Mouse (Mus musculus) kidney, adult 2 months (tissue): ENCODE data around the gene Lss.

ENCODE experiments used
- CTCF ChIP-seq: fragments of 200-500 bp; conservative IDR thresholded peaks from 2 replicates; pipeline ENCODE4 v1.5.1; 2011; ENCODE audit warnings: low read depth, mild to moderate bottlenecking, control low read depth, low read length, moderate library complexity, mixed read lengths; ENCODE audit not compliant: insufficient read depth, insufficient read length
- POLR2A ChIP-seq: fragments of 200-500 bp; IDR thresholded peaks from one replicate; pipeline ENCODE4 v1.6.1; 2011; ENCODE audit warnings: low read depth, low read length, control low read depth

DNA sequence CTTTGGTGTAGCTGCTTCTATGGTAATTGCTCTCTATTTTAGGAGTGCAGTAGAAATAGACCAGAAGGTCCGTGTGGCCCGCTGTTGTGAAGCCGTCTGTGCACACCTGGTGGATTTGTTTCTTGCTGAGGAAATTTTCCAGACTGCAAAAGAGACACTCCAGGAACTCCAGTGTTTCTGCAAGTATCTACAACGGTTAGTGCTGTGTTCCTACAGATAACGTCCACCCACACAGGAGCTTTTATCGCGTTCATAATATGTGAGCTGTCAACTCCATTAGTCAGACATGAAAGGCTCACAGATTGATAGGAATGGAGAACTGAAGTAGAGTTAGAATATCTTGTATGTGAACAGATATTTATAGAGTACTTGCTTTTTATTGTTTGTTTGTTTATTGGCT lies 35.0 kb upstream of the Lss start:
- no peak for TF ChIP-seq CTCF
- TF ChIP-seq POLR2A: no peak
